Mouse (Mus musculus): ENCODE measurements around the gene Mus81. TPM values are rescaled to one million over a fixed set of nuclear protein-coding genes. Genes with fewer than 3 reads are reported as not detected.
A peak's percentile ranks its signal among the peaks of the same experiment; 100 is the strongest.
"Not testable (repeated sequence)": the region's sequence is repeated elsewhere in the genome, so short reads cannot be mapped to it uniquely, and the experiment has no call there.

The Mus81 gene
- polyA plus RNA-seq, 2 experiments from 2014 or later = 34.3 to 39.7 TPM

DNA sequence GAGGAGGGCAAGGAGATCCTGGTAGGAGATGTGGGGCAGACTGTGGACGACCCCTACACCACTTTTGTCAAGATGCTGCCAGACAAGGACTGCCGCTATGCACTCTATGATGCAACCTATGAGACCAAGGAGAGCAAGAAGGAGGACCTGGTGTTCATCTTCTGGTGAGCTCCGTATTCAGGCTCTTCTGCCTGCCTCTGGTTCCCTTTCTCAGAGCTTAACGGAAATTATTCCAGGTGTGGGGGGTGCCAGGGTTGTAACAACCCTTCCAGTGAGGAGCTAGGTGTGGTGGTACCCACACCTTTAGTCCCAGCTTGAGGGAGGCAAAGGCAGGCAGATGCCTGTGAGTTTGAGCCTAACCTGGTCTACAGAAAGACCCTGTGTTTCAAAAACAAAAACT is 4.4 kb upstream of the Mus81 start:
- no peak for ATAC-seq

DNA sequence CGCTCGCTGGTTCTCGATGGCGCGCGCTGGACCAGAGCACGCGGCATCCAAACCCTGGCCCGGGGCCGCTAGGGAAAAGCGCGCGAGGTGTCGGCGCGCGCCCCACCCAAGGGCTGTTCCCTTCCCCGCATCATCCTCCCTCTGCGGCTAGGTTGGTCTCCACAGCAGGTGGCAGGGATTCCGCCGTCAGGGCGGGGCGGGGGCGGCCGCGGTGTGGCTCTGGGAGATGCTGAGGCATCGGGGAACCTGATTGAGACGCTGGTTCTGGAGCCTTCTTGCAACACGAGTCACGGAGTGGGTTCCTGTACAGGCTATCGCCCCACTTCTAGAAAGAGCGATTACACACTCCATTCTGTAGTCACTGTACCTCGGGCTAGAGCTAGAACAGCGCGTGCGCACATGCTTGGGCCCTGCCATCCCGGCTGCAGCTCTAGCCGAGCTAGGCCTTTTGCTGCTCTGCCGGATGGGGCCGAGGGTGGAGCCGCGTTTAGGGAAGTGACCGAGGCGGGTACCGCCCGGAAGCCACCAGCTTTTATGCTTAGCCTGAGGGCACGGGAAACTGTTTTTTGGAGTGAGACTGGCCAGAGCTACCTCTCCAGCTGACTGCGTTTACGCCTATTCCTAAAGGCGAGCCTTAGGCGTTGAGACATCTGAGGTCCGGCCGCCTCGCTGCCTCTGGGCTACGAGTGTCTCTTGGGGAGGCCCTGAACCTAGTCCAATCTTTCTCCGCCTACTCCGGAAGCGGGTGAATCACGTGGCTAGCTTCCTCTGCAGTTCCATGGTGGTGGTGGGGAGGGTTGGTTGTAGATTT is 2.9 kb upstream of the Mus81 start:
- ATAC-seq = peak; percentile 38

DNA sequence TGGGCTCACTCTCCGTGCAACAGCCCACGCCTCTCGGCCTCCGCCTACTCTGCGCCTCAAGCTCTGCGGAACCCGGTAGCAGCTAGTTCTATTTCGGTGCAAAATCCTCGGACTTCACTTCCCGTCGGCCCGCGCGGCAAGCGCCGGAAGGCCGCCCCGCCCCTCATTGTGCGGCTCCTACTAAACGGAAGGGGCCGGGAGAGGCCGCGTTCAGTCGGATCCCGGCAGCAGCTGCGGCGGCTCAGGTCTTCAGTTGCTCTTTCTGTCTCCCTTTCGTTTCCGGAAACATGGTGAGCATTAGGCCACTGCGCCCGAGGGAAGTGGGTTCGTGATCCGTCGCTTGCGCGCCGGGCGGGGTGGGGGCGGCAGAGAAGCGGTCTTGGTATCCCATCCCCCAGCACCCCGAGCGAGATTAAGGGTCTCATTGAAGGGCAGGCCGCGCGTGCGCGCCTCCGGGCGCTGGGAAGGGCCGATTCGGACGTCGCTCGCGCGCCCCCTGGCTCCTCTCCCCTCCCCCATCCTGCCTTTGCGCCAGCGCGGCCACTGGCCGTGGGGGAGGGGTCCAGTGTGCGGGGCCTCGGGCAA is 2.2 kb upstream of the Mus81 start, which contains the start of gene Cfl1:
Cfl1 (plus strand) TSS at position 143 of the 585 bp plus-strand sequence.
- ATAC-seq = peak; percentile 41

DNA sequence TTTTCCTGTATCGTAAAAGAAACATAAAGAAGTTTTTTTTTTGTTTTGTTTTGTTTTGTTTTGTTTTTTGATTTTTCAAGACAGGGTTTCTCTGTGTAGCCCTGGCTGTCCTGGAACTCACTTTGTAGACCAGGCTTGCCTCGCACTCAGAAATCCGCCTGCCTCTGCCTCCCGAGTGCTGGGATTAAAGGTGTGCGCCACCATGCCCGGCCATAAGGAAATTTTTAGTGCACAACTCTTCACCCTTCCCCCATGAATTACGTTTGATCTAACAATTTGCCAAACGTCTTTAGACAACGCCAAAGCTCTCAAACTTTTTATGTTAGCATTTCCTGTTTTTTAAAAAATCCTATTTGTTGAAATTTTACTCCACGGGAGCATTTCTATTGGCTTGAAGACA is 1.5 kb upstream of the Mus81 start:
- not testable (repeated sequence) for ATAC-seq

DNA sequence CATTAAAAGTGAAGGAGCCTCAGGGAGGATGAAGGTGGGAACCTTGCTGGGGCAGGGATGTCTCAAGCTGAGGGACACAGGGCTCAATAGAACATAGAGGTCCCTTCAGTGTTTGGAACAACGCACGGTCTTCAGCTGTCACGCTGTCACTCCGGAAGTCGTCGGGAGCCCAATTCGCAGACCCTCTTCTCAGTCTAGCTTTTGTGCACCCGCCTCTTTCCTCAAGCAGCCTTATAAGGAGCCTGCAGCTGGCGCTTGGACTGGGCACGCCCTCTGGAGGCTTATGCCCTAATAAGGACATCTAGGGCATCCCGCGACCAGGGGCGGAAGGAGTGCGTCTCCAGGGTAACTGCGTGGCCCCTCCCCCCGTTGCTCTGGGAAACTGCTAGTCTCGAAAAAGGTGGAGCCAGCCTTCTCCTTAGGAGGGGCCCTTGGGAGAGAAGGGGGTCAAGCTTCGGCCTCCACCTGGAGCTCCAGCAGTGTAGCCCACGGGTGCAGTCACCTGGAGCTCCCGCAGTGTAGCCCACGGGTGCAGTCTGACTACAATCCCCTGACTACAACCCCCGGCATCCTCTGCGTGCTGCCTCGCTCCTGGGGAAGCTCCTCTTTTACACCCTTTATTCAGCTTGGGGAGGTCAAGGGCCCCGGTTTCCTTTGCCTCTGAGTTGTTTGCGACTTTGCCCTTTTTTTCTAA is 823 bp upstream of the Mus81 start:
- ATAC-seq = peak; percentile 65

DNA sequence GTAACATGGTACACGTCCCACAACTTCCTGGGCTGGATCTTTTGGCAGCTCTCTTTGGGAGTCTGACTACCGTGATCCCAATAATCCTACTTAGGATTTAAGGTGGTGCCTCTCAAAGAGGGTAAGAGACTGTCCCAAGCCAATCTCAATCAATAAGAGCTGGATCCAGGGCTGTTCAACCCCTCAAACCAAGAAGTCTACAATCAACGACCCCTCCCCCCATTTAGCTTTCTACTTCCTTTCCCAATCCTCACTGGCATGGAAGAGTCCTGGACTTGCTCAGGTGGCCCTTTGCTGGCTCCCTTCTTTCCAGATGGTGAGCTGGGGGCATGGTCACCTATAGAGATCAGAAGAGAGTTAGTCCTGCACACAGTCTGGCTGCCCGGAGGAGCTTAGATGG is 1.4 kb downstream of the Mus81 start:
- ATAC-seq = no peak

DNA sequence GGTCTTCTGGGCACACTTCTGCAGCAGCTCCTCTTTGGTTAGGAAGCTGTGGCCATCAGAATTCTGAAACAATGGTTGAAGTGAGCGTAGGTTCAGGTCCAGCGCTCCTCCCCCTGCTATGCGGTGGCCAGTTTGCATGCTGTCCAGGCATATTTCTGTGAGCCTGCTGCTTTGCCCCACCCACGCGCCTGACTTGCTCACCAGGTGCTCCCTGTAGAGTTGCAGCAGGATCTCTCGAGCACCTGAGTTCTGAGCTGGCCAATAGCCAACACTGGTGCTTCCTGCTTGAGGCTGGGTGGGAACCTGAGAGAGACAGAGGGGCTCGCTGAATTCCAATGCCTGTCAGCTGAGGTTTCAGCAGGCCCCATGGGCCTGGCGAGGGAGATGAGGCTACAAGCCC is 1.9 kb downstream of the Mus81 start:
- no peak for ATAC-seq

DNA sequence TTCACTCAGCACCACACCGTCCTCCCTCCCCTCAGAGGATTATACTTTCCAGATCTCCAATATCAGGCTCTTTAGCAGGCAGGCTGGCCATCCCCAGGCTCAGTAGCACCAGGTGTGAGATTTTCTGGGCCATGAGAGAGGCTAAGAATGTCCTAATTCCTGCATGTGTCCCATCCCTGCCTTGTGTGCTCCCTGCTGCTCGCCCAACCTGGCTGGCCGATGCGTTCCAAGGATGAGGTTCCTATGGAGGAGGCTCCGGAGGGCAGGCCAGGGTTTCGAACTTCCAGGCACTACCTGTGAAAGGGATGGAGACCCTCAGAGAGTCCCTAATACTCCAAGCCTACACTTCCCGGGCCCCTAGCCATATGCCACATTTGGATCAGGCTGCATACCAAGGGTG is 2.4 kb downstream of the Mus81 start:
- ATAC-seq = no peak

DNA sequence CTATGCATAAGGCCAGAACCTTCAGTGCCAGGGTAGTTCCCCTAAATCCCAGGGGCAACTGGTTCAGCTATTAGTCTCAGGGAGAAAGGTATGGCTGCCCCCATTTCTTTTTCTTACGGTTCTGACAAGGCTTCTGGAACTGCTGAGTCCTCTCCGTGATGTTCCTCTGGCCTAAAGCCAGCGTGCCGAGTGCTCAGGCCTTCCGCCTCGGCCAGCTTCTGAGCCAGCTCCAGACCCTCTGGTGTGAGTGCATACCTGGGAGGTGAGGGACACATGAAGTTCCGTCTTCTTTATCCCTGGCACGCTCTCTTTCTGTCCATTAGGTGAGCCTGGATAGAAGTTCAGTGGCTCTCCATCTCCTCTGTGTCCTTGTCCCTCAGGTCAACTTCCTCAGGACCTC is 2.8 kb downstream of the Mus81 start:
- ATAC-seq = no peak

DNA sequence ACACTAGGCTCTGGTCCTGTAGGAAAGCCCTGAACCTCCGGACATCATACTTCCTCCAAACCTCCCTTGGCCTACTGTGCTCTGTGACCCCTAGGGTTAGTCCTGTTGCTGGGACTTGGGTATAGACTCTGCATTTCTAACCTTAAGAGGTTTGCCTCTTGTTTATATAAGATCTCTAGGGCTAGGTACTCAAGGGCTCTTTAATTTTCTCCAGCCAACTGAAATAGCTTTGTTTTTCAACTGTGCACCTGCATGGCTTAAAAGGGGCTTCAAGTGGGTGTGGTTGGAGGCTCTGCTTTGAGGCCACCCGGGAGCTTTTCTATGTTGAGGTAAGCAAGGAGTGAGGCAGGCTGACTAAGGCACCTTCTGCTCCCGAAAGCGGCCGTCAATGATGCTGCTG is 3.7 kb downstream of the Mus81 start:
- no peak for ATAC-seq

DNA sequence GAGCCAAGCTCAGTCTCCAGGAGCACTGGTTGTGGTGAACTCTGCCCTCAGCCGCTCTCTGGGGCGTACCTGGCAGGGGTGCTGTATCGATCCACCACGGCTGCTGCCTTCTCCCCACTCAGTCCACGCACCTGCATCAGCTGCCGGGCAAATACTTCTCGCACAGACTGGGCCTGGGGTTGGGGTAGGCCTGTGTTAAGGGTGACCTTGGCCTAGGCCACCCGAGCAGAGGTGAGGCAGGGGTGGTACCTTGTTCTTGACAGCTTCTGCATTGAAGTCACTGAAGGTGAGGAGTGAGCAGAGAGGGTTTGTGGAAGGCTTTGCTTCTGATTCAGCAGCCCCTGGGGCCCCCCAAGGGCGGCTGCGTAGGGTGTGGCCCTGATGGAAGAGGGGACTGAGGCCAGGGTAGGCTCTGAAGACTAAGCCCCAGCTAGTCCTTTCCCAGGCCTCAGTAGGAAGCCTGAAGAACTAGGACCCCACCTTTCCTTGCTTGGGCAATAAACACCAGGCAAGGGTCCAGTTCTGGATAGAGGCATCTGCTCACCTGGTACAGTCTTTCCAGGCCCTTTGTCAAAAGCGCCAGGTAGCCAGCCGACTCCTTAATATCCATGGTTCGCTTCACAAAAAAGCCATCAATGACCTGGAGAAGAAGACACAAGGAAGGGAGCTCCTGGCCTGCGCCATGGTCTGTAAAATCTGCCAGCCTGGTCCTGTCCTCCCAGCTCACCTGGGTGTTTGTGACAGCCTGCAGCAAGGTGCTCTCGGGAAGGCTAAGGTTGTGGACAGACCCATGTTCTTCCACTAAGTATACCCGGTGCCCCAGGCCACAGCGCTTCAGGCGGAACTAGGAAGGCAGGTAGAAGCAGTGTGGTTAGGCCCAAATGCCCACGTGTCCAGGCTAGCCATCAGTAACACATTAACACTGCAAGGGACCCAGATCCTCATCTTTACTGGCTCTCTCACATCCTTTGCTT is 4.5 kb downstream of the Mus81 start:
- no peak for ATAC-seq

DNA sequence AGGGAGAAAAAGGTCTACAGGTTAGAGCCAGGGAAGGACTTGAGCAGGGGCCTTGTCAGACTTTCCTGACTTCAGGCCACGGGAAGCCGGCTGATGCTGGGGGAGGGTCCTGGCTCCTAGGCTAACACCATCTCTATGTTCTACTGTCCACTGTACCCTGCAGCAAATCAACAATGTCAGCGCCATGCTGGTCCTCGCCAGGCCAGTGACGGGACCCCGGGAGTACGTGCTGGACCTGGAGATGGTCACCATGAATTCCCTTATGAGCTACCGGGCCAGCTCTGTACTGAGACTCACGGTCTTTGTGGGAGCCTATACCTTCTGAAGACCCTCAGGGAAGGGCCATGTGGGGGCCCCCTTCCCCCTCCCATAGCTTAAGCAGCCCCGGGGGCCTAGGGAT is 6.8 kb downstream of the Mus81 start:
- no peak for ATAC-seq

DNA sequence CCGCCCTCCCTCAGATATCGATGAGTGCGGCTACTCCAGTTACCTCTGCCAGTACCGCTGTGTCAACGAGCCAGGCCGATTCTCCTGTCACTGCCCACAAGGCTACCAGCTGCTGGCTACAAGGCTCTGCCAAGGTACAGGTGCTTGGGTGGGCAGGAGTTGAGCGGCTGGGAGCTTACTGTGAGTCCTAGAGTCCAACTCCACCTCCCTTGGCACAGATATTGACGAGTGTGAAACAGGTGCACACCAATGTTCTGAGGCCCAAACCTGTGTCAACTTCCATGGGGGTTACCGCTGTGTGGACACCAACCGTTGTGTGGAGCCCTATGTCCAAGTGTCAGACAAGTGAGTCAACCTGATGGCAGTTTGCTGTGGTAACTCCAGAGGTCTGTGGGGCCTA is 8.2 kb downstream of the Mus81 start:
- no peak for ATAC-seq

DNA sequence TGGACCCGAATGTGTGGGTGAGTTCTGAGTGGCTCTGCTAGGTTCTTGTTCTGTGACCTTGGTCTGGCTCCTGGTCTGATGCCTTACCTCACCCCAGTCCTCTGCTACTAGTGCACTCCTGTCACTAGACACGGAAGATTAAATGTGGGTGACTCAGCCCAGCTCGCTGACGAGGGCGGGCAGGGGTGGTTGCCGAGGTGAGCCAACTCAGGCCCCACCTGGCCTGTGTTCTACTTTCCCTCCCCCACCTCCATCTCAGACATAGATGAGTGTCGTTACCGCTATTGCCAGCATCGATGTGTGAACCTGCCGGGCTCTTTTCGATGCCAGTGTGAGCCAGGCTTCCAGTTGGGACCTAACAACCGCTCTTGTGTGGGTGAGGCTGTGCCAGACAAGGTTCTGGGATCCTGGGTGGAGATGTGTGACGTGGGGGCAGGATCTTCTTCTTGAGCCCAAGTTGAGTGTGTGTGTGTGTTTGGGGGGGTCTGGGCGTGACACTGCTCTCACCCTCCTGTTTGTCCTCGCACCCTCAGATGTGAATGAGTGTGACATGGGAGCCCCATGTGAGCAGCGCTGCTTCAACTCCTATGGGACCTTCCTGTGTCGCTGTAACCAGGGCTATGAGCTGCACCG is 10.4 kb downstream of the Mus81 start:
- ATAC-seq = no peak

DNA sequence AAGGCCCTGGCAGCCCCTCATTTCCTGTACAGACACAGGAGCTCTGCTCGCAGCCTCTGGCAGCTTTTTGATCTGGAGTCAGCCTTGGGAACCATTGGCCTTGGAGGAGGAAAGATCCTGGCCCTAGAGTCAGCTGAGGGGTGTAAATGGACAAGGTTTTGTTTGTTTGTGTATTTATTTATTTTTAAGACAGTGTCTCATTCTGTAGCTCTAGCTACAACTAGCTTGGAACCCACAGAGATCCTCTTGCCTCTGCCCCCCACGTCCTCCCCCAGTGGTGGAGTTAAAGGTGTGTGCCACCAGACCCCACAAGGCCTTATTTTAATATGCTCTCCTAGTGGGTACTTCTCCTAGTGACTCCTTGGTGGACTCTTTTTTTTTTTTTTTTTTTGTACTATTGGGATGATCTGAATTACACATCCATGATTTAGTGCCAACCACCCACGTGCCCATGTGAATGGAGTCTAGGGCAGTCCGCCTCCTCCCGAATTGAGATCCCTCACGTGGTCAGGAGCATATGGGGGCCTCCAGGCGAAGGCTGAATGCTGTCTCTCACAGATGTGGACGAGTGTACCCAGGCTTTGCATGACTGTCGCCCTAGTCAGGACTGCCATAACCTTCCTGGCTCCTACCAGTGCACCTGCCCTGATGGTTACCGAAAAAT is 11.1 kb downstream of the Mus81 start:
- no peak for ATAC-seq

DNA sequence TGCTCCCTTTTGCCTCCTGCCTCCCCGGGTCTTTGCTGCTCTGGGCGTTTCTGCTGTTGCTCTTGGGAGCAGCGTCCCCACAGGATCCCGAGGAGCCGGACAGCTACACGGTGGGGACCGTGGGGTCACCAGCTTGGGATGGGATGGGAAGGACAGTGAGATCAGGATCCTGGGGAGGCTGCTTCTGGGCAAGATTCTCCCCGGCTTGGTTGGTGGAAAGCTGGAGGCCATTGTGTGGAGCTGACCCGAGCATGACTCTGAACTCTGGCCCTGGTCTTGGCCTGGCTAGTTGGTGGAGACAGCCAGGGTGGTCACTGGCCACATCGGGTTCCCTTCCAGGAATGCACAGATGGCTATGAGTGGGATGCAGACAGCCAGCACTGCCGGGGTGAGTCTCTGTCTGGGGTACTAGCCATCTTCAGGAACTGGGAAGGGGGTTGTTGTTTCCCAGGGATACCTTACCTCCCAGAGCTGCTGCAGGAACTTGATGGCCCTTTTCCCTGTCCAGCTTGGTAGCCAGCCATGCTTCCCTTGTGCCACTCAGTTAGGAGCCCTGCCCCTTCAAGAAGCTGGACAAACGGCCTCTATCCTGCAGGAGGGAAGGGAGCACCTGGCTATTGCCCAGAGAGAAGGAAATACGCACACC is 13.0 kb downstream of the Mus81 start:
- no peak for ATAC-seq

DNA sequence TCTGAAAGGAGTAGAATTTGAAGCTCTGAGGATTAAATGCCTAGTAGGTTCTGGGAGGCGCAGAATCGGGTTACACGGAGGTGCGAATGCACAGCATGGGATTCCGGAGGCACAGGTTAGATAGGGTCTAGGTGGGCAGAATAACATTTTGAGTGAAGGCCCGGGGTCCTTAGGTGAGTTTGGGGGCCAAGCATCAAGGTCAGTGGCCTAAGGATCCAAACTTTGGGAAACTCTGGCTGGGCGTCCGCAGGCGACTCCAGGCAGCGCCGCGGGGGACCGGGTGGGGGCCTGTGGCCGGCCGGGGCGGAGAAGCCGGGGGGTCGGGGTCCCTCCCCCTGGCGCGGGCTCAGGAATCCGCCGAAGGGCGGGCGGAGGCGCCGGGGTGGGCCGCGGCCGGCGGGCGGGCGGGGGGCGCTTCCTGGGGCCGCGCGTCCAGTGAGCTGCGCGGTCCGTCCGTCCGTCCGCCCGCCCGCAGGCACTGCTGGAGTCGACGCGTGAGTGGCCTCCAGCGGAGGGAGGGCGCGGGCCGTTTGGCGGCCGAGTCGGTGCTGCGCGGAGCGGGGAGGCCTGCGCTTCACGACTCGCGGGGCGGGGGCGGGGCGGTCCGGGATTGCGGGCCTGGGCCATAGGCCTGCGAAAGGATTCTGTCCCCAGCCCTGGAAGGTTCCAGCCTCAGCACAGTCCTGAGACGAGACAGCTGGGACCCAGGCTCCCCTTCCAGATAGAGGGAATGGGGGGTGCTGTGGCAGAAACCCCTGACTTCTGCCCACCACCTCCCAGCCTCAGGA is 13.7 kb downstream of the Mus81 start:
- no peak for ATAC-seq

DNA sequence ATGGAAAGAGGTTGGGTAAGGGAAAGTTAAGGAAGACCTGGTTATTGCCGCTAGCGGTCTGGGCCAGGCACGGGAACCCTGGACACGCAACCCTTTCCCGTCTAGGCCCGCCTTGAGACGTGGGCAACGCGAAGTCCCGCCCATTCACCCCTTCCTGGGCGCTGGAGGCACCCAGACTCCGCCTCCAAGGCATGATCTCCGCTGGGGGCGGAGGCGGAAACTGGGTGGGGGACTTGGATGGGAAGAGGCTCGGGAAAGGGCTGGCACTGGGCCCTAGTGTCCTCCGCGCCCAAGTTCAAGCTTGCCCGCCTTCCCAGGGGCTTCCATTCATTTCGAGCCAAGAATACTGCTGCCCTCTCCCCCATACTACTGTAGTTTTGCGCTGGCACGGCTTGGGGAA is 14.5 kb downstream of the Mus81 start, which contains the start of gene Efemp2:
Efemp2 (plus strand) TSS at position 235 of the 400 bp plus-strand sequence.
- no peak for ATAC-seq

DNA sequence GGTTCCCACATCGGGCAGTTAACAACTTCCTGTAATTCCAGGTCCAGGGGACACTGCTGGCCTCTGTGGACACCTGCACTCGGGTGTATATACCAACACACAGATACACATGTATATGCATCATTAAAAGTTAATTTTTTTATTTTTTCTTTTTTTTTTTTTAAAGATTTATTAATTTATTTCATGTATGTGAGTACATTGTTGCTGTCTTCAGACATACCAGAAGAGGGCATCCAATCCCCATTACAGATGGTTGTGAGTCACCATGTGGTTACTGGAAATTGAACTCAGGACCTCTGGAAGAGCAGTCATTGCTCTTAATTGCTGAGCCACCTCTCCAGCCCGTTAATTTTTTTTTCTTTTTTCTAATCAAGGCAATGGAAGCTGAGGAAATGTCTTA is 15.3 kb downstream of the Mus81 start:
- no peak for ATAC-seq

DNA sequence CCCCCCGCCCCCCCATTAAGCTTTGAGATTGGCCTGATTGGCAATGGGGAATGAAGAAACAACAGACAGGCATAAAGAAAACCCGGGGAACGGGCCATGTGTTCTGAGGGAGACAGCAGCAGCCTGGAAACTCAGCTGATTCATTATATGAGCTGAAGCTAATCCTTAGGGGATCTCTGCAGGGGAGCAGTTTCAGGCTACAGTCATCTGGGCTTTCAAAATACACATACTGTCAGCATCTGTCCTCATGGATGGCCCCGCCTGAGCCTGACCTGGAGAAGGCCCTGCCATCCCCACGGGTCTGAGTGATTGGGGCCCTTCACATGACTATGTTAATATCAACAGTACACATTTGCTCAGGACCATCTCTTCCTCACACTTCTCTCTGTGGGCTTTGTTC is 16.4 kb downstream of the Mus81 start:
- ATAC-seq = no peak
